Mouse (Mus musculus): ENCODE data around the gene Arhgef39.

- TF ChIP-seq POLR2A (IDR thresholded peaks at IDR 0.05; ENCODE audit: insufficient read length, low read depth) (no peak), MYOG (IDR thresholded peaks at IDR 0.05; ENCODE audit: control insufficient read depth in 1 of 3, insufficient read depth in 1 of 3, insufficient read length in 2 of 3, low read depth in 2 of 3) (no peak), USF1 (IDR thresholded peaks at IDR 0.05; ENCODE audit: low read depth) (no peak), MAX (IDR thresholded peaks at IDR 0.05; ENCODE audit: low read depth) (no peak), REST (IDR thresholded peaks at IDR 0.05; ENCODE audit: insufficient read depth, insufficient read length) (no peak), TCF12 (IDR thresholded peaks at IDR 0.05; ENCODE audit: insufficient read depth, poor library complexity, severe bottlenecking) (no peak), SRF (IDR thresholded peaks at IDR 0.05; ENCODE audit: control insufficient read depth, insufficient read length, low read depth) (no peak), CEBPB (IDR thresholded peaks at IDR 0.05; ENCODE audit: insufficient read depth, poor library complexity, severe bottlenecking) (no peak), POLR2AphosphoS2 (IDR thresholded peaks at IDR 0.05; ENCODE audit: insufficient read length, low read depth) (no peak), E2F4 (IDR thresholded peaks at IDR 0.05; ENCODE audit: insufficient read depth) (no peak), MYOD1 (IDR thresholded peaks at IDR 0.05; ENCODE audit: control insufficient read depth in 1 of 3, insufficient read length in 2 of 3, low read depth in 2 of 3) (no peak)
Measured at GRCm38 (mm10) chr4:43454041-43454836, 45.3 kb downstream of the Arhgef39 start, which contains the start of gene Cd72.

All from myocyte (in vitro differentiated cells).